25 mouse cellular contexts compared by ENCODE assay signal in the genomic region with DNA sequence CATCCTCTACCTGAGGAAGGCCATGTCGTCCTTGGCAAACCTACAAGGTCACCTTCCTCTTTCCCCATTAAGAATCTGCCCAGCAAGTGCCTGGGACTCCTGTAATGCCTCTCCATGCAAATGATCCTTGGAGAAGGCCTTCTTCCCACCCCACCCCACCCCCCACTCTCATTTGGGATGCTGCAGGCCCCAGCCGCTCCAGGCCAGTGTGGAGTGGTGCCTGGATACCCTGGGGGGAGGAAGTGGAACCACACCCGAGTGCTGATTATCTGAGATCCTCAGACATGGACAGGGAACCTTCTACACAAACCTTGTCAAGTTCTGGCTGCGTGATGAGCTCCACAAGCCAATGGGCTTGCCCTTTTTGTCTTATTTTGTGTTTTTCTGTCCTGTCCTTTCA. TPM values are rescaled to one million over a fixed set of nuclear protein-coding genes. Genes with fewer than 3 reads are reported as not detected.
DNase-seq lines count a peak whose midpoint lies in the region; ATAC-seq lines count a peak whose summit lies in the region.
"Had no signal": no experiment of that assay in that cellular context is flagged by ENCODE, and none has a peak within 500 bp of the region (broad histone marks: within the 10 kb centered on the region; RNA-seq: fewer than 3 reads in every experiment).

No protein-coding gene starts in this region.

- WGBS in liver, embryonic 13.5 days (ENCODE audit: insufficient replicate concordance) = 33% methylated on average over 4 of the region's 4 CpGs
- WGBS in midbrain, embryonic 10.5 days = 70% methylated on average over 4 of the region's 4 CpGs

- ATAC-seq in liver, embryonic 13.5 days (ENCODE audit: low read depth) = 0 out of 2 replicates have a peak, but pooled peaks have one; percentile 29
- ATAC-seq in megakaryocyte-erythroid progenitor cell, adult 5-6 weeks (replicated peaks; ENCODE audit: low FRiP score, low TSS enrichment, poor library complexity, severe bottlenecking) = peak; percentile 70; the same call in 1 of the 2 replicates
- ATAC-seq: activated CD4-positive, CD25-positive, alpha-beta regulatory T cell, adult 4 months; forebrain, embryonic 15.5 days; hindbrain, embryonic 16.5 days; inflammation-experienced regulatory T-cells, adult 6 months; intestine, postnatal 0 days had no signal

- no peaks in the 10 kb centered on the region for H3K9me3 ChIP-seq in liver, embryonic 13.5 days (replicated peaks)
- H3K9me3 ChIP-seq in midbrain, embryonic 10.5 days (replicated peaks) = 0 out of 2 replicates have a peak, but pooled peaks cover 4% of the 10 kb centered on the region
- H3K9me3 ChIP-seq: embryonic facial prominence, embryonic 12.5 days; forebrain, embryonic 15.5 days had no signal

- no peaks in the 10 kb centered on the region for H3K27me3 ChIP-seq in liver, embryonic 13.5 days
- no peaks in the 10 kb centered on the region for H3K27me3 ChIP-seq in midbrain, embryonic 10.5 days (ENCODE audit: low read depth, poor library complexity, severe bottlenecking)
- H3K27me3 ChIP-seq: embryonic facial prominence, embryonic 12.5 days; forebrain, embryonic 15.5 days; hindbrain, embryonic 12.5 days had no signal

- H3K27ac ChIP-seq in liver, embryonic 13.5 days = no peak overlapping the region
- H3K27ac ChIP-seq in midbrain, embryonic 10.5 days (replicated peaks) = no peak overlapping the region
- H3K27ac ChIP-seq: embryonic facial prominence, embryonic 12.5 days; forebrain, embryonic 15.5 days; hindbrain, embryonic 12.5 days had no signal

- no peaks in the 10 kb centered on the region for H3K36me3 ChIP-seq in liver, embryonic 13.5 days
- no peaks in the 10 kb centered on the region for H3K36me3 ChIP-seq in midbrain, embryonic 10.5 days
- H3K36me3 ChIP-seq: embryonic facial prominence, embryonic 12.5 days; hindbrain, embryonic 12.5 days had no signal

- no peak overlapping the region for H3K4me3 ChIP-seq in liver, embryonic 13.5 days (replicated peaks)
- H3K4me3 ChIP-seq in midbrain, embryonic 10.5 days = no peak overlapping the region
- H3K4me3 ChIP-seq: embryonic facial prominence, embryonic 12.5 days; forebrain, embryonic 15.5 days; hindbrain, embryonic 12.5 days had no signal

- H3K9ac ChIP-seq in liver, embryonic 13.5 days = no peak overlapping the region
- H3K9ac ChIP-seq: embryonic facial prominence, embryonic 12.5 days; forebrain, embryonic 15.5 days; hindbrain, embryonic 12.5 days had no signal

- H3K4me1 ChIP-seq in liver, embryonic 13.5 days (replicated peaks) = peaks cover 5% of the 10 kb centered on the region
- H3K4me1 ChIP-seq in midbrain, embryonic 10.5 days = no peaks in the 10 kb centered on the region
- H3K4me1 ChIP-seq: embryonic facial prominence, embryonic 12.5 days; forebrain, embryonic 15.5 days; hindbrain, embryonic 12.5 days had no signal

- H3K4me2 ChIP-seq in liver, embryonic 13.5 days = no peak overlapping the region
- H3K4me2 ChIP-seq: embryonic facial prominence, embryonic 12.5 days; forebrain, embryonic 15.5 days; hindbrain, embryonic 12.5 days had no signal

- no peak for DNase-seq in liver, embryonic 13.5 days
- no peak for DNase-seq in liver
- peak; percentile 94 for DNase-seq in ES-CJ7 (ENCODE audit: low read depth, low spot score)
- peak; percentile 73 for DNase-seq in WW6 (ENCODE audit: low read depth, low spot score)
- no peak for DNase-seq in thymus, adult 18-20 months
- no peak for DNase-seq in midbrain, embryonic 10.5 days (ENCODE audit: low spot score)
- DNase-seq in right cerebral cortex, postnatal 36 days (ENCODE audit: low spot score in 2 of 2) = no peak
- DNase-seq: adrenal gland, postnatal 25 days; cerebellum, adult 18-20 months; cerebellum, postnatal 10 days; gastrocnemius, postnatal 14 days; heart, postnatal 10 days; heart, postnatal 4 days had no signal

RNA-seq across cellular contexts. Expression of a gene that starts 1.2 kb away (rescaled TPM):
- polyA plus RNA-seq in liver, embryonic 13.5 days (2015; fragmentation: Nextera tagmentation; extraction: Ambion mirVana) = not detected in 2 replicates
- total RNA-seq in megakaryocyte-erythroid progenitor cell, adult 5-6 weeks (2014; fragmentation: Nextera tagmentation) = not detected in 2 replicates
- total RNA-seq in megakaryocyte-erythroid progenitor cell, adult 5-6 weeks (2017) = not detected in 2 replicates
- 0.16 and 0.22 TPM in 2 replicates for polyA plus RNA-seq in midbrain, embryonic 10.5 days (2016; fragmentation: Nextera tagmentation; extraction: Ambion mirVana)
- total RNA-seq: adrenal gland, adult 18-20 months; adrenal gland, postnatal 25 days; gastrocnemius, postnatal 14 days; granulocyte monocyte progenitor cell, adult 5-6 weeks; heart, postnatal 10 days; heart, postnatal 4 days had no signal
- polyA plus RNA-seq: C2C12; cortical plate, adult 2 months; hindbrain, embryonic 12.5 days; inflammation-experienced regulatory T-cells, adult 6 months; intestine, postnatal 0 days had no signal

RNA-seq across cellular contexts. Expression of a gene that starts 17.8 kb away (rescaled TPM):
- polyA plus RNA-seq in liver, embryonic 13.5 days (2015; fragmentation: Nextera tagmentation; extraction: Ambion mirVana) = 0.06 TPM in 1 of 2 replicates, not detected in the other
- total RNA-seq in megakaryocyte-erythroid progenitor cell, adult 5-6 weeks (2014; fragmentation: Nextera tagmentation) = not detected in 2 replicates
- total RNA-seq in megakaryocyte-erythroid progenitor cell, adult 5-6 weeks (2017) = not detected in 2 replicates
- 5.2 and 5.7 TPM in 2 replicates for polyA plus RNA-seq in midbrain, embryonic 10.5 days (2016; fragmentation: Nextera tagmentation; extraction: Ambion mirVana)
- total RNA-seq: gastrocnemius, postnatal 14 days; granulocyte monocyte progenitor cell, adult 5-6 weeks had no signal
- polyA plus RNA-seq: activated CD4-positive, CD25-positive, alpha-beta regulatory T cell, adult 4 months; inflammation-experienced regulatory T-cells, adult 6 months had no signal

RNA-seq across cellular contexts. Expression of a gene that starts 29.0 kb away (rescaled TPM):
- 5.7 and 7.6 TPM in 2 replicates for polyA plus RNA-seq in liver, embryonic 13.5 days (2015; fragmentation: Nextera tagmentation; extraction: Ambion mirVana)
- total RNA-seq in megakaryocyte-erythroid progenitor cell, adult 5-6 weeks (2014; fragmentation: Nextera tagmentation) = 28.8 and 31.6 TPM in 2 replicates
- 12.5 and 21.5 TPM in 2 replicates for total RNA-seq in megakaryocyte-erythroid progenitor cell, adult 5-6 weeks (2017)
- polyA plus RNA-seq in midbrain, embryonic 10.5 days (2016; fragmentation: Nextera tagmentation; extraction: Ambion mirVana) = 15.1 and 18.4 TPM in 2 replicates

Comparison
In these comparisons a context has a peak if more than half of its experiments do, and no peak if none do; other contexts are left out.
1. DNase-seq: peak in ES-CJ7 (single experiment) and WW6 (single experiment); none in liver, embryonic 13.5 days (single experiment), liver (single experiment), thymus, adult 18-20 months (0 of 2), midbrain, embryonic 10.5 days (single experiment) and right cerebral cortex, postnatal 36 days (0 of 2).